ENCODE assay signal across 7 mouse cellular contexts in the genomic region with DNA sequence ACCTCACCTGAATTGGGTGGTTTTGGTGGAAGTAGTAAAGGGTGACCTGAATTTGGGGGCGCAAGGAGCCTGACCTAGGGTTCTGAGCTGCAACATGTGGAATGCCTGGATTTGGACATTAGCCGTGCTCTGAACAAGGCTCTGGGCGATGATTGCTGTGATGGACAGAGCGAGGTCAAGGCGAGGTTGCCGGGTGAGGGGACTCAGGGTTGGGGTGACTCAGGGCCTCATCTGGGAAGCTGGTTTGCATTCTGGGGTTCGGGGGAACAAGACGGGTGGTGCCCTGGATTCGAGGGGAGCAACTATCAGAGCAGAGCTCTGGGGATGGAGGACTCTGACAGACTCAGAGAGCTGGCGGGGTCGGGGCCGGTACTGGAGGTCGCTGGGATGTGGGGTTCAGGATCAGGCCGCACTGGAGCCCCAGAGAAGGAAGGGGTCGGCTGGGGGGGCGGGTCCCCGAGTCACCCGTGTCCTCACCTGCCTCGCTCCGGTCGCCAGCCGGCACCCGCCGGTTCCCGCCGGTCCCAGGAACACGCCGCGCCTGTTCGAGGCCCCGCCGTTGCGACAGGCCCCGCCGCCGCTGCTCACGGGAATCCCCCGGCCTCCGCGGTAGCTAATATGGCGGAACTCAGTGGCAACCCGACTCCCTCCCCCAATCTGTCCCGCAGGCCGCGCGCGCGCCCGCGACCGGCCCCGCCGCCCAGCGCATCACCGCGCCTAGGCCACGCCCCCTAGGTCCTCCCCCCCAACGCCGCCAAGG. TPM values are rescaled to one million over a fixed set of nuclear protein-coding genes. Genes with fewer than 3 reads are reported as not detected.
DNase-seq lines count a peak whose midpoint lies in the region; ATAC-seq and TF ChIP-seq lines count a peak whose summit lies in the region.

A gene (minus strand): TSS at position 724 of the 760 bp plus-strand sequence.

- H3K4me3 ChIP-seq in neural tube, embryonic 11.5 days (ENCODE audit: low read depth, low read length): peak within 1 kb of the TSS; percentile 85
- peak within 1 kb of the TSS; percentile 89 for H3K4me3 ChIP-seq in cortical plate, adult 2 months (ENCODE audit: insufficient read depth, low read length)
- peak within 1 kb of the TSS; percentile 93 for H3K4me3 ChIP-seq in heart, embryonic 11.5 days (ENCODE audit: low read depth, low read length)
- H3K4me3 ChIP-seq in midbrain, embryonic 16.5 days (ENCODE audit: low read depth, low read length): peak within 1 kb of the TSS; percentile 79

- H3K4me1 ChIP-seq in neural tube, embryonic 11.5 days (ENCODE audit: control insufficient read depth, insufficient read depth, low read length): peaks cover 12% of the 10 kb centered on the region
- peaks cover 7% of the 10 kb centered on the region; the same call in 1 of the 2 replicates for H3K4me1 ChIP-seq in cortical plate, adult 2 months (ENCODE audit: control insufficient read depth, insufficient read depth, low read length)
- H3K4me1 ChIP-seq in heart, embryonic 11.5 days (ENCODE audit: control insufficient read depth, insufficient read depth, low read length): peaks cover 29% of the 10 kb centered on the region
- H3K4me1 ChIP-seq in midbrain, embryonic 16.5 days (ENCODE audit: control insufficient read depth, insufficient read depth, low read length): peaks cover 24% of the 10 kb centered on the region

- H3K27ac ChIP-seq in neural tube, embryonic 11.5 days (ENCODE audit: low read depth, low read length): peak within 1 kb of the TSS; percentile 67
- H3K27ac ChIP-seq in cortical plate, adult 2 months (ENCODE audit: insufficient read depth, low read length): no peak within 1 kb of the TSS
- H3K27ac ChIP-seq in heart, embryonic 11.5 days (ENCODE audit: low read depth, low read length): peak within 1 kb of the TSS; percentile 79
- H3K27ac ChIP-seq in midbrain, embryonic 16.5 days (ENCODE audit: low read length): peak within 1 kb of the TSS; percentile 84

- H3K4me2 ChIP-seq in neural tube, embryonic 11.5 days (ENCODE audit: low read depth): peak within 1 kb of the TSS; percentile 88
- H3K4me2 ChIP-seq in heart, embryonic 11.5 days: peak within 1 kb of the TSS; percentile 83
- H3K4me2 ChIP-seq in midbrain, embryonic 16.5 days (ENCODE audit: low read length): peak within 1 kb of the TSS; percentile 94

- DNase-seq in neural tube, embryonic 11.5 days (ENCODE audit: low spot score): no peak
- DNase-seq in neural tube, embryonic 10.5 days (ENCODE audit: extremely low spot score, low spot score): no peak
- DNase-seq in left cerebral cortex, adult 8-10 months (ENCODE audit: low spot score in 2 of 2): no peak
- DNase-seq in right cerebral cortex, postnatal 4 days: no peak

- ATAC-seq in neural tube, embryonic 11.5 days (ENCODE audit: insufficient read depth, low FRiP score, low TSS enrichment): peak; percentile 59
- ATAC-seq in heart, embryonic 11.5 days (replicated peaks; ENCODE audit: insufficient number of reproducible peaks, low FRiP score, low TSS enrichment): no peak; the same call in 1 of the 2 replicates
- peak; percentile 61 for ATAC-seq in midbrain, embryonic 16.5 days

- TF ChIP-seq CTCF in cortical plate, adult 2 months (IDR thresholded peaks at IDR 0.05; ENCODE audit: extremely low read depth, insufficient read depth, low read length): no peak

- no peaks in the 10 kb centered on the region for H3K27me3 ChIP-seq in neural tube, embryonic 11.5 days (ENCODE audit: control insufficient read depth, insufficient read depth, low read length)
- H3K27me3 ChIP-seq in heart, embryonic 11.5 days (ENCODE audit: control insufficient read depth, insufficient read depth, low read length): no peaks in the 10 kb centered on the region
- H3K27me3 ChIP-seq in midbrain, embryonic 16.5 days (ENCODE audit: control insufficient read depth, insufficient read depth, low read depth, low read length): no peaks in the 10 kb centered on the region

- peak within 1 kb of the TSS; percentile 89 for H3K9ac ChIP-seq in neural tube, embryonic 11.5 days (ENCODE audit: low read length)
- peak within 1 kb of the TSS; percentile 97 for H3K9ac ChIP-seq in heart, embryonic 11.5 days (ENCODE audit: low read depth, low read length)
- peak within 1 kb of the TSS; percentile 90 for H3K9ac ChIP-seq in midbrain, embryonic 16.5 days (ENCODE audit: low read depth, low read length)

- H3K36me3 ChIP-seq in neural tube, embryonic 11.5 days (ENCODE audit: control insufficient read depth, insufficient read depth, low read length): peaks cover 5% of the 10 kb centered on the region
- peaks cover 1% of the 10 kb centered on the region; the same call in 1 of the 2 replicates for H3K36me3 ChIP-seq in heart, embryonic 11.5 days (ENCODE audit: control insufficient read depth, insufficient read depth, low read length)
- peaks cover 2% of the 10 kb centered on the region; the same call in 1 of the 2 replicates for H3K36me3 ChIP-seq in midbrain, embryonic 16.5 days (ENCODE audit: control insufficient read depth, insufficient read depth, low read length)

- under 1% methylated on average over 44 of the region's 59 CpGs for WGBS in neural tube, embryonic 11.5 days
- WGBS in heart, embryonic 11.5 days (ENCODE audit: insufficient replicate concordance): under 1% methylated on average over 56 of the region's 59 CpGs
- WGBS in midbrain, embryonic 16.5 days: 2% methylated on average over 35 of the region's 59 CpGs

- H3K9me3 ChIP-seq in neural tube, embryonic 11.5 days (ENCODE audit: control insufficient read depth, low read length): no peaks in the 10 kb centered on the region
- no peaks in the 10 kb centered on the region for H3K9me3 ChIP-seq in heart, embryonic 11.5 days (replicated peaks; ENCODE audit: control insufficient read depth, low read length)
- H3K9me3 ChIP-seq in midbrain, embryonic 16.5 days (replicated peaks; ENCODE audit: control insufficient read depth, low read length, poor library complexity, severe bottlenecking): no peaks in the 10 kb centered on the region

- peak; percentile 56; the same call in 1 of the 2 replicates for TF ChIP-seq POLR2A in cortical plate, adult 2 months (IDR thresholded peaks at IDR 0.05; ENCODE audit: extremely low read depth, insufficient read depth, low read length)

RNA-seq across cellular contexts. Expression of the gene that starts here (rescaled TPM):
- 112 and 120 TPM in 2 replicates for polyA plus RNA-seq in neural tube, embryonic 11.5 days (2014; fragmentation: Nextera tagmentation; extraction: Ambion mirVana)
- polyA plus RNA-seq in cortical plate, adult 2 months (2012; rRNA removed): 75.5 and 76.0 TPM in 2 replicates
- 66.1 and 70.0 TPM in 2 replicates for polyA plus RNA-seq in heart, embryonic 11.5 days (2014; fragmentation: Nextera tagmentation; extraction: Ambion mirVana)
- total RNA-seq in left cerebral cortex, adult 8-10 months (2022): 10 to 100 TPM; 66.8 to 73.4 (median 70.6) TPM
- polyA plus RNA-seq in midbrain, embryonic 16.5 days (2015; fragmentation: Nextera tagmentation; extraction: Ambion mirVana): 145 and 146 TPM in 2 replicates
